Mouse (Mus musculus) kidney, postnatal 0 days (tissue): Measurements from ENCODE around the gene Whamm. TPM values are rescaled to one million over a fixed set of nuclear protein-coding genes. Genes with fewer than 3 reads are reported as not detected.
A peak's percentile ranks its signal among the peaks of the same experiment; 100 is the strongest.

Experiments used
- ATAC-seq: fragments of 200-750 bp; cut with Nextera tagmentation; replicated peaks from 2 replicates; pipeline ENCODE4 v1.8.0; 2017; ENCODE audit warnings: low read depth, moderate number of reproducible peaks, moderate TSS enrichment, moderate library complexity; ENCODE audit not compliant: low FRiP score
- DNase-seq: peaks from one replicate; pipeline ENCODE4 v3.0.0-alpha.2; 2016; ENCODE audit warnings: low spot score
- H3K27ac ChIP-seq: fragments of 300-500 bp; sonication (generic); 2 replicates; pipeline ENCODE4 v1.5.1; 2014; ENCODE audit warnings: mild to moderate bottlenecking
- H3K27me3 ChIP-seq: fragments of 300-500 bp; sonication (generic); 2 replicates; pipeline ENCODE4 v1.6.1; 2014; ENCODE audit warnings: low read length, mixed read lengths; ENCODE audit not compliant: insufficient read depth
- H3K36me3 ChIP-seq: fragments of 300-500 bp; sonication (generic); 2 replicates; pipeline ENCODE4 v1.6.1; 2014; ENCODE audit warnings: low read length, mixed read lengths; ENCODE audit not compliant: insufficient read depth
- H3K4me1 ChIP-seq: fragments of 300-500 bp; sonication (generic); replicated peaks from 2 replicates; pipeline ENCODE4 v1.6.1; 2014; ENCODE audit warnings: antibody characterized with exemption, low read length, mixed read lengths; ENCODE audit not compliant: insufficient read depth
- H3K4me2 ChIP-seq: fragments of 300-500 bp; sonication (generic); 2 replicates; pipeline ENCODE4 v1.6.1; 2014; ENCODE audit warnings: mild to moderate bottlenecking, low read length, moderate library complexity, mixed read lengths
- H3K4me3 ChIP-seq: fragments of 300-500 bp; sonication (generic); replicated peaks from 2 replicates; pipeline ENCODE4 v1.5.1; 2014; ENCODE audit warnings: low read depth, low read length
- H3K9ac ChIP-seq: fragments of 300-500 bp; sonication (generic); 2 replicates; pipeline ENCODE4 v1.6.1; 2014; ENCODE audit warnings: low read depth, low read length
- H3K9me3 ChIP-seq: fragments of 300-500 bp; sonication (generic); replicated peaks from 2 replicates; pipeline ENCODE4 v1.6.1; 2016; ENCODE audit warnings: low read length, inconsistent platforms, mixed read lengths
- CTCF ChIP-seq: IDR thresholded peaks from 2 replicates; pipeline ENCODE4 v1.5.1; 2016; ENCODE audit warnings: antibody characterized with exemption, low read depth, mild to moderate bottlenecking, moderate library complexity
- WGBS: fragments of 180-500 bp; shearing (Covaris S2); extraction: QIAGEN DNeasy Blood & Tissue Kit; methylation state at CpG from one replicate; pipeline ENCODE4 v1.1.7; 2014; 5-methylcytosine and 5-hydroxymethylcytosine counted together
- microRNA counts: library from miRNA; unstranded; fragments of <30 nt; microRNA quantifications from one replicate; lab custom pipeline; 2015
- polyA plus RNA-seq: library from polyadenylated mRNA; unstranded; fragments of >200 nt; fragmentation: Nextera tagmentation; extraction: Ambion mirVana; gene quantifications from 2 replicates; pipeline ENCODE4 v1.2.1, GENCODE M21; 2015

Gene Whamm
- polyA plus RNA-seq, 1 experiment from 2014 or later: 5.7 TPM

DNA sequence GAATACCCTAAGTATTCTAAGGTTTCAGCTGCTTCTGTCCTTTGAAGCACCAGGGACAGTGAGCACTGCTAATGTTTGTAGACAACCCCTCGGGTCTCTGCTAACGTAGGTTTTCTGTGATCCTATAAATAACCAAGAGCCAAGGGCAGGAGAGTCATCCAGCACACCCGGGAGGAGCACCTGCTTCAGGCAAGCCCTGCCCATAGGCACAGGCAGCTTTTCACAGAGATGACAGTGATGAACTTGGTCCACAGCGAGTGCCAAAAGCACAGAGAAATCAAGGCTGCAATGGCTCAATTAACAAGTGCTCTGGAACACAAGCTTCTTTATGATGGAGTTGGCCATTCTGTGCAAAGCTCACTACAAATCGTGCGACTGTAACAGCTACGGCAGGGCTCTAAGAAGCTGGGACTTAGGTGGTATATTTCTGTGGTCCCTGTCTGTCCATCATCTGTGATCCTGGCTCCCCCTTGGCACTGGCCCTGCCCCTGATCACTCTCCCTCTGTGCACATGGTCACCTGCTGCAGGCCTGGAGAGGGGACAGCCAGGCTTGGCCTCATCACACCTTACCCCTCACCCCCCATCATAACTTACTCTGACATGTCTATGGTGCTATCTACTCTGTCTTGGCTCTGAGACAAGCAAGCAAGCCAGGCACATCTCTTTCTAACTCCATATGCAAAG is 73.6 kb downstream of the Whamm start:
- 67% methylated on average over 7 of the region's 7 CpGs for WGBS
- DNase-seq (no peak), ATAC-seq (no peak)
- TF ChIP-seq CTCF: no peak
- Histone ChIP-seq H3K4me2 (no peak overlapping the region), H3K4me1 (no peaks in the 10 kb centered on the region), H3K9ac (no peak overlapping the region), H3K36me3 (no peaks in the 10 kb centered on the region), H3K9me3 (no peaks in the 10 kb centered on the region), H3K27ac (no peak overlapping the region), H3K27me3 (no peaks in the 10 kb centered on the region), H3K4me3 (no peak overlapping the region)

MicroRNAs within 50 kb of the gene (microRNA counts, 519-probe panel; counts per million panel counts)
- microRNA mmu-miR-1839-3p (lab: Ali Mortazavi, UCI) (330 counts per million, percentile 68 among the panel's probes with 10 or more counts), microRNA mmu-miR-1839-5p (lab: Ali Mortazavi, UCI) (4,375 counts per million, percentile 77 among the panel's probes with 10 or more counts)

Other genes starting within 250 kb of the Whamm start
- gene Rps17, start 226.0 kb upstream of the Whamm start, polyA plus RNA-seq: 1,280 and 1,501 TPM in 2 replicates
- gene Cpeb1, start 115.8 kb upstream of the Whamm start, polyA plus RNA-seq: 0.39 and 0.80 TPM in 2 replicates
- gene Ap3b2, start 77.3 kb upstream of the Whamm start, polyA plus RNA-seq: 0.26 and 0.31 TPM in 2 replicates
- gene BC048679, start 73.0 kb upstream of the Whamm start, polyA plus RNA-seq: not detected in 2 replicates
- gene Fsd2, start 4.3 kb upstream of the Whamm start, polyA plus RNA-seq: 0.04 and 0.05 TPM in 2 replicates
- 8.2 and 8.4 TPM in 2 replicates for gene Homer2, start 136.3 kb downstream of the Whamm start, polyA plus RNA-seq
- gene Ramac, start 191.7 kb downstream of the Whamm start, polyA plus RNA-seq: 173 and 175 TPM in 2 replicates
- gene 3110040N11Rik, start 218.2 kb downstream of the Whamm start, polyA plus RNA-seq: 46.4 and 49.0 TPM in 2 replicates